Mouse (Mus musculus) heart, embryonic 11.5 days (tissue): ENCODE data around the gene Nip7. TPM values are rescaled to one million over a fixed set of nuclear protein-coding genes. Genes with fewer than 3 reads are reported as not detected.

Source experiments
- ATAC-seq: fragments of 200-750 bp; cut with Nextera tagmentation; replicated peaks from 2 replicates; pipeline ENCODE4 v1.8.0; 2017; ENCODE audit warnings: moderate library complexity; ENCODE audit not compliant: insufficient number of reproducible peaks, low FRiP score, low TSS enrichment
- H3K27ac ChIP-seq: fragments of 300-500 bp; sonication (generic); 2 replicates; pipeline ENCODE4 v1.5.1; 2014; ENCODE audit warnings: mild to moderate bottlenecking, low read depth, low read length
- H3K27me3 ChIP-seq: fragments of 300-500 bp; sonication (generic); 2 replicates; pipeline ENCODE4 v1.6.1; 2014; ENCODE audit warnings: mild to moderate bottlenecking, low read length, mixed read lengths; ENCODE audit not compliant: control insufficient read depth, insufficient read depth
- H3K36me3 ChIP-seq: fragments of 300-500 bp; sonication (generic); 2 replicates; pipeline ENCODE4 v1.6.1; 2014; ENCODE audit warnings: mild to moderate bottlenecking, low read length, moderate library complexity, mixed read lengths; ENCODE audit not compliant: control insufficient read depth, insufficient read depth
- H3K4me1 ChIP-seq: fragments of 300-500 bp; sonication (generic); 2 replicates; pipeline ENCODE4 v1.6.1; 2014; ENCODE audit warnings: low read length; ENCODE audit not compliant: control insufficient read depth, insufficient read depth
- H3K4me2 ChIP-seq: fragments of 300-500 bp; sonication (generic); 2 replicates; pipeline ENCODE4 v1.6.1; 2014; ENCODE audit warnings: mild to moderate bottlenecking, moderate library complexity
- H3K4me3 ChIP-seq: fragments of 300-500 bp; sonication (generic); 2 replicates; pipeline ENCODE4 v1.5.1; 2014; ENCODE audit warnings: low read depth, low read length
- H3K9ac ChIP-seq: fragments of 300-500 bp; sonication (generic); 2 replicates; pipeline ENCODE4 v1.6.1; 2014; ENCODE audit warnings: mild to moderate bottlenecking, low read depth, low read length, moderate library complexity
- H3K9me3 ChIP-seq: fragments of 300-500 bp; sonication (generic); replicated peaks from 2 replicates; pipeline ENCODE4 v1.6.1; 2016; ENCODE audit warnings: low read length; ENCODE audit not compliant: control insufficient read depth
- WGBS: fragments of 180-500 bp; shearing (Covaris S2); extraction: QIAGEN DNeasy Blood & Tissue Kit; methylation state at CpG from one replicate; pipeline ENCODE4 v1.1.7; 2014; ENCODE audit not compliant: insufficient replicate concordance; 5-methylcytosine and 5-hydroxymethylcytosine counted together
- polyA plus RNA-seq: library from polyadenylated mRNA; unstranded; fragments of >200 nt; fragmentation: Nextera tagmentation; extraction: Ambion mirVana; gene quantifications from 2 replicates; pipeline ENCODE4 v1.2.1, GENCODE M21; 2014

Gene Nip7
- polyA plus RNA-seq, 1 experiment from 2014 or later: 66.9 TPM

DNA sequence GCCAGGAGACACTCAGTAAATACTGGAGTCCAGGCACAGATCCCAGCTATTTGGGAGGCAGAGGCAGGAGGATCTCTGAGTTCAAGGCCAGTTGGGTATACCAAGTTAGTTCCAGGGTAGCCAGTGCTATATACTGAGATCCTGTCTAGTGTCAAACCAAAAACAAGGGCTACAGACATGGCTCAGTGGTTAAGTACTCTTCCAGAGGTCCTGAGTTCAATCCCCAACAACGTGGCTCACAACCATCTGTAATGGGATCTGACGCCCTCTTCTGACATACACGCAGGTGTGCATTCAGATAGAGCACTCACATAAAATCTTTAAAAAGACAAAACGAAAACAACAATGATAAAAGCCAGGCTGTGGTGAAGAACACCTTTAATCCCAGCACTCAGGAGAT lies 7.2 kb upstream of the Nip7 start:
- H3K27me3 ChIP-seq: no peaks in the 10 kb centered on the region
- peak overlapping the region; percentile 79 for H3K4me2 ChIP-seq
- no peak overlapping the region for H3K27ac ChIP-seq
- peaks cover 11% of the 10 kb centered on the region; the same call in 1 of the 2 replicates for H3K4me1 ChIP-seq
- WGBS: 92% methylated on average over 4 of the region's 4 CpGs
- H3K9me3 ChIP-seq: no peaks in the 10 kb centered on the region
- 0 out of 2 replicates have a peak overlapping the region, but pooled peaks have one; percentile 95 for H3K9ac ChIP-seq
- ATAC-seq: no peak
- peak overlapping the region; percentile 89; the same call in 1 of the 2 replicates for H3K4me3 ChIP-seq
- peaks cover 51% of the 10 kb centered on the region for H3K36me3 ChIP-seq

DNA sequence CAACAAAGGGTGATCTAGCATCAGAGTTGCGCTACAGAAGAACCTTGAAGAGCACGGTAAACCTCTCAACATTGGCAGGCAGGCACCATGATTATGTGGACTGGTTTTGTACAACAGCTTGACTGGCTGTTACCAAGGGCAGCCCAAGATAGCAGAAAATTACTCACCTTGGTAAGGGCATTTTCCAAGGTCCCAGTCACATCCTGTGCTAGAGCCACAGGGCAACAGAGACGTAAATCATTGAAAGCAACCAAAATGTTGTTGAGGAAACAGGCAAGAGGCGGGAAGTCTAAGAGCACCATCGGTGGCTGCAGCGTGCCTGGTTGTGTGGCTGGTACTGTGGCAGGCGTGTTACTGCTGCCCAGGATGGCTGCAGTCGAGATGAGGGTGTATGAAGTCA lies 4.6 kb upstream of the Nip7 start:
- Histone ChIP-seq H3K27ac (no peak overlapping the region), H3K4me3 (no peak overlapping the region), H3K36me3 (peaks cover 28% of the 10 kb centered on the region), H3K9ac (no peak overlapping the region), H3K27me3 (no peaks in the 10 kb centered on the region), H3K4me2 (no peak overlapping the region), H3K4me1 (peaks cover 13% of the 10 kb centered on the region; the same call in 1 of the 2 replicates), H3K9me3 (no peaks in the 10 kb centered on the region)
- ATAC-seq: no peak
- 92% methylated on average over 8 of the region's 8 CpGs for WGBS

DNA sequence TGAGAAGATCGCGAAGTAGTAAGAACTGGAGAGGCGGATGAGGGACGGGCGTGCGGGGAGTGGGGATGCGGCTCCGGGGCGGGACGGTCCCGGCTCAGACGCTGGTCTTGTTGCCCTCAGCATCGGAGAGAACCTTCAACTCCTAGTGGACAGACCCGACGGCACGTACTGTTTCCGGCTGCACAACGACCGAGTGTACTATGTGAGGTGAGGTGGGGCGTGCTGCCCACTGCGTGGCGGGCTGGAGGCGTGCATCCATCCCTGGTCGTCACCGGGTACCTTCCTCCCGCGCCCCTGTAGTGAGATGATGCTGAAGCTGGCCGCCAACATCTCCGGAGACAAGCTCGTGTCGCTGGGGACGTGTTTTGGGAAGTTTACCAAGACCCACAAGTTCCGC lies 294 bp downstream of the Nip7 start:
- Histone ChIP-seq H3K27ac (0 out of 2 replicates have a peak overlapping the region, but pooled peaks have one; percentile 41), H3K9me3 (no peaks in the 10 kb centered on the region), H3K4me1 (peaks cover 12% of the 10 kb centered on the region), H3K4me3 (peak overlapping the region; percentile 75), H3K4me2 (peak overlapping the region; percentile 95), H3K36me3 (peaks cover 14% of the 10 kb centered on the region), H3K27me3 (no peaks in the 10 kb centered on the region), H3K9ac (peak overlapping the region; percentile 82)
- WGBS: under 1% methylated on average over 33 of the region's 33 CpGs
- peak; percentile 33; the same call in 1 of the 2 replicates for ATAC-seq

DNA sequence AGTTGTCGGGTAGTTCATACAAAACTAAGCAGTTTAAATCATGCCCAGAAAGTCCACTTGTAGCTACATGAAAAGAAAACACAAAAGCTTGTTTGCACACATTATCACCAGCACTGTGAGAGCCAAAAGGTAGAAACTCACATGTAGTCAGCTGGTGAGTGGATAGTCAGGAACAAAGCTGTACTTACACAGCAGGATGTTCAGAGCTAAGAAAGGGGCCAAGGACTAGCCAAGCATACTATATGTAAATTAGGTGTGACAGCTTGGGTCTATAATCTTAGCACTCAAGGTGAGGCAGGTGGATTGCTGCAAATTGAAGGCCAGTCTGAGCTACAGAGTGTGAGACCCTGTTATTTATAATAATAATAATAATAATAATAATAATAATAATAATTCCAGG lies 5.9 kb downstream of the Nip7 start:
- no peak overlapping the region for H3K27ac ChIP-seq
- no peak overlapping the region for H3K9ac ChIP-seq
- peaks cover 6% of the 10 kb centered on the region; the same call in 1 of the 2 replicates for H3K36me3 ChIP-seq
- WGBS: 77% methylated on average over 1 of the region's 1 CpGs
- H3K27me3 ChIP-seq: no peaks in the 10 kb centered on the region
- no peak for ATAC-seq
- no peak overlapping the region for H3K4me2 ChIP-seq
- no peak overlapping the region for H3K4me3 ChIP-seq
- H3K4me1 ChIP-seq: peaks cover 2% of the 10 kb centered on the region; the same call in 1 of the 2 replicates
- no peaks in the 10 kb centered on the region for H3K9me3 ChIP-seq

DNA sequence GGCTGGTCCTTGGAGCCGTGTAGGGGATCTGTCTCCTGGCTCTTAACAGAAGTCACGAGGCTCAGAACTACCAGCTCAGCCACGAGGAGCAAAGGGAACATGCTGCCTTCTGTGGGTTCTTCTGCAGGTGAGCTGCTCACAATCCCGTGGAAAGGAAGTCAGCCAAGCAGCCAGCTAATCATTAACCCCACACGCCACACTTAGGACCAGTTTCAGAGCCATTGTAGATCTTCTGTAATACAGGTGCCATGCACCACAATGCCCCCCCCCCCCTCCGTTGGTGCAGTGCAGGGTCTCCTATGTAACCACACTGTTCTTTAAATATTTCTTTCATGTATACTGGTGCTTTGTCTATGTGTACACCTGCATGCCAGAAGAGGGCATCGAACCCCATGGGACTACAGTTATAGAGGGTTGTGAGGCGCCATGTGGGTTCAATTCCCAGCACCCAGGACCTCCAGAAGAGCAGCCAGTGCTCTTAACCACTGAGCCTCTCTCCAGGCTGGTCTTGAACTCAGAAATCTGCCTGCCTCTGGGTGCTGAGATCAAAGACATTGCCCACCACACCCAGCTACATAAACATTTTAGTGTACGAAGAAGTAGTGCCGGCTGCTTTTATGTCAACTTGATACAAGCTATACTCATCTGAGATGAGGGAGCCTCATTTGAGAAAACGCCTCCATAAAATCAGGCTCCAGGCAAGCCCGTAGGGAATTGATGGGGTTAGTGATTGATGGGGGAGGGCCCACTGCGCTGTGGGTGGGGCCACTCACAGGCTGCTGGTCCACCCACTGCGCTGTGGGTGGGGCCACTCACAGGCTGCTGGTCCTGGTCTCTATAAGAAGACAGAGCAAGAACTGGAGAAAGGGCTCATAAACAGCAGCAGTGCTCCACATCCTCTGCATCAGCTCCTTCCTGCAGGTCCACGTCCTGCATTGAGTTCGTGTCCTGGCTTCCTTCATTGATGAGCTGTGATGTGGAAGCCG lies 9.1 kb downstream of the Nip7 start, which contains the start of gene Tmed6:
TSS of gene Tmed6 (minus strand) at position 134 of the 986 bp plus-strand sequence.
- H3K27me3 ChIP-seq: no peaks in the 10 kb centered on the region
- no peak within 1 kb of the TSS for H3K9ac ChIP-seq
- 0 out of 2 replicates have a peak, but pooled peaks have one; percentile 22 for ATAC-seq
- WGBS: 54% methylated on average over 17 of the region's 17 CpGs
- H3K4me3 ChIP-seq: no peak within 1 kb of the TSS
- no peaks in the 10 kb centered on the region for H3K4me1 ChIP-seq
- H3K36me3 ChIP-seq: no peaks in the 10 kb centered on the region
- H3K4me2 ChIP-seq: no peak within 1 kb of the TSS
- no peaks in the 10 kb centered on the region for H3K9me3 ChIP-seq
- no peak within 1 kb of the TSS for H3K27ac ChIP-seq

DNA sequence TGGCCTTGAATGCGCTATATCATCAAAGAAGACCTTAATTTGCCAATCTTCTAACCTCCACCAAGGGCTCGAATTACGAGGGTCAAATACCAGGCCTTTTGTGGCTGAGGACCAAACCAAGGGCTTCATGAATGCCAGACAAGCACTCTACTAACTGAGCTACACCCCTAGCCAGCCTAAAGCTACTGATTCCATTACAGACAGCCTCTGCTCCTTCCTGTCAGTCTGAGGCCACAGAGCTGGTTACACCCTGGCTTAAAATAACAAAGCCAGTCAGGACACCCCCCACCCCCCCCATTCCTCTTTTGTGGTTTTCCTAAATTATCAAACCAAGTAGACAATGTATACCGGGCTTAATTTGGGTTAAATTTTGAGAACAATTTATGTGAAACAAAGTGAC lies 17.0 kb downstream of the Nip7 start:
- Histone ChIP-seq H3K9me3 (no peaks in the 10 kb centered on the region), H3K4me3 (no peak overlapping the region), H3K36me3 (peaks cover 30% of the 10 kb centered on the region), H3K4me2 (no peak overlapping the region), H3K9ac (no peak overlapping the region), H3K27me3 (no peaks in the 10 kb centered on the region), H3K4me1 (0 out of 2 replicates have a peak, but pooled peaks cover 4% of the 10 kb centered on the region), H3K27ac (no peak overlapping the region)
- no peak for ATAC-seq
- WGBS: 86% methylated on average over 4 of the region's 4 CpGs

DNA sequence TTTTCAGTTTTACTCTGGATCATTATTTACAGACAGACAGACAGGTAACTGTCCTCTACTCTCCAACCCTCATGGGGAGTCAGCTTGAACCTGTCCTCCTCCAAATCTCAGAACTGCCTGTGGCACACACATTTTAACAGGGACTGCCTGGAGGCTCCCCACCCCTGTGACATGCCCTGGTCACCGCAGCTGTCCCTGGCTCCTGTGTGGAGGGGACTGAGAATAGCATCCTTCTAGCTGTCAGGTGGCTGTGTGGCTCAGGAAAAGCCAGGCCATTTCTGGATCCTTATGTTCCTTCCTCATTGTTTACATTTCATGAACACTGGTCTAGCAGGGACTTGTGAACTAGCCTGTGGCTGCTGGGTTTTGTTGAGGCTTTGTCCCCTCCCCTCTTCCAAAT lies 17.5 kb downstream of the Nip7 start:
- Histone ChIP-seq H3K4me2 (no peak overlapping the region), H3K27me3 (no peaks in the 10 kb centered on the region), H3K4me3 (no peak overlapping the region), H3K9ac (no peak overlapping the region), H3K27ac (no peak overlapping the region), H3K36me3 (peaks cover 30% of the 10 kb centered on the region), H3K4me1 (0 out of 2 replicates have a peak, but pooled peaks cover 4% of the 10 kb centered on the region), H3K9me3 (no peaks in the 10 kb centered on the region)
- 77% methylated on average over 1 of the region's 1 CpGs for WGBS
- no peak for ATAC-seq

DNA sequence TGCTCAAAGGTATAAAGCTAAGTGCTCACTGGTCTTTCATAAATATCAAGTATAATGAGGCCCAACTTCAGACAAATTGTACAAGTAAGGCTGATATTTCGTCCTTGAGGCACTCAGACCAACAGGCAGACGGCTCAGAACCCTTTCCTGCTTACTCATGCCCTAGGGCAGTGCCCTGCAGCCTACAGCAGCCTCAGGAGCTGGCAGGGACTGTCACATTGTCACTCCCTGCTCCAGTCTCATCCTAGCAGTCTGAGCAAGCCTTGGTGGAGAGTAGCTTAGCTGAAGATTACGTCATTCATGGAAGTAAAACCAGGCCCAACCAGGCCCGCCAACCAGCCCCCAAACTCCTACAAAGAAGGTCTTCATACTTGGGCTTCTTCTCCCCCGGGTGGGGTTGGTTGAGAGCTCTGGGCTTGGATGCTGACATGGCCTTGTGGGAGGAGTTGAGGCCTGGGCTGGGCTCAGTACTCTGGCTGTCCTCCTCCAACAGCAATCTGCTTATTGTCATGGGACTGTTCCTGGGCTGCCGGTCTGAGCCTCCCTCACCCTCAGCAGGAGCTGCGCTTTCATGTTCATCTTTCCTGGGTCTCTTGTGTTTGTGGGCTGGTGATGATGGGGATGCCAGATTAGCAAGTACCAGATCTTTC lies 19.7 kb downstream of the Nip7 start:
- Histone ChIP-seq H3K9ac (no peak overlapping the region), H3K27me3 (no peaks in the 10 kb centered on the region), H3K4me3 (no peak overlapping the region), H3K4me2 (no peak overlapping the region), H3K9me3 (no peaks in the 10 kb centered on the region), H3K27ac (no peak overlapping the region), H3K36me3 (peaks cover 40% of the 10 kb centered on the region), H3K4me1 (0 out of 2 replicates have a peak, but pooled peaks cover 4% of the 10 kb centered on the region)
- WGBS: 84% methylated on average over 7 of the region's 7 CpGs
- no peak for ATAC-seq
